Mouse (Mus musculus): Measurements from ENCODE around the gene Tmem74b. TPM values are rescaled to one million over a fixed set of nuclear protein-coding genes. Genes with fewer than 3 reads are reported as not detected.

Tmem74b gene
- total and polyA plus RNA-seq, 2 experiments from 2014 or later = 22.6 to 27.3 TPM

DNA sequence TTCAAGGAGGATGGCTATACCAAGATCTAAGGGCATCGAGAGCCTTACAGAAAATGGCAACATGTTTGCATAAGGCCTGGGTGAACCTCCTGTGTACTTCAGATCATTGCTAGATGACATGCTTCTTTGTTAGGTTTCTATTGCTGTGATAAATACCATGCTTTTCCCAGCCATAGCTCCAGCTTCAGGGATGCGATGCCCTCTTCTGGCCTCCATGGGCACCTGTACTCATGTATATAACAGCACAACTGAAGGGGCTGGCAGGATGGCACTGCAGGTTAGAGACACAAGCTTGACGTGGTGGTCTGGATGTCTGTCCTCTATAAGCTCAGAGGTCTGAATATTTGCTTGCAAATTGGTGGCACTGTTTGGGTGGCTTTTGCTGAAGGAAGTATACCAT, 19.5 kb upstream of the Tmem74b start:
- Histone ChIP-seq H3K27ac (no peak overlapping the region), H3K9me3 (ENCODE audit: low read length) (no peaks in the 10 kb centered on the region), H3K9ac (replicated peaks; ENCODE audit: low read length) (no peak overlapping the region), H3K4me2 (ENCODE audit: low read depth, low read length) (no peak overlapping the region), H3K27me3 (ENCODE audit: insufficient read depth, low read length) (no peaks in the 10 kb centered on the region), H3K36me3 (ENCODE audit: insufficient read depth, low read length) (no peaks in the 10 kb centered on the region), H3K4me1 (ENCODE audit: insufficient read depth, low read length) (no peaks in the 10 kb centered on the region), H3K4me3 (ENCODE audit: low read length) (no peak overlapping the region)
- WGBS = 48% methylated on average over 3 of the region's 3 CpGs
- peak; percentile 83 for TF ChIP-seq CTCF (IDR thresholded peaks at IDR 0.05; ENCODE audit: low read depth)
- DNase-seq (ENCODE audit: low spot score) (peak; percentile 67), ATAC-seq (peak; percentile 84)

GRCm38 (mm10) chr2:151682976-151683375, 18.8 kb upstream of the Tmem74b start:
- Histone ChIP-seq H3K4me2 (ENCODE audit: low read depth, low read length) (no peak overlapping the region), H3K27ac (no peak overlapping the region), H3K9ac (replicated peaks; ENCODE audit: low read length) (no peak overlapping the region), H3K9me3 (ENCODE audit: low read length) (no peaks in the 10 kb centered on the region), H3K27me3 (ENCODE audit: insufficient read depth, low read length) (no peaks in the 10 kb centered on the region), H3K4me3 (ENCODE audit: low read length) (no peak overlapping the region), H3K4me1 (ENCODE audit: insufficient read depth, low read length) (no peaks in the 10 kb centered on the region), H3K36me3 (ENCODE audit: insufficient read depth, low read length) (no peaks in the 10 kb centered on the region)
- ATAC-seq (no peak), DNase-seq (ENCODE audit: low spot score) (no peak)
- no peak for TF ChIP-seq CTCF (IDR thresholded peaks at IDR 0.05; ENCODE audit: low read depth)
- 83% methylated on average over 4 of the region's 4 CpGs for WGBS

DNA sequence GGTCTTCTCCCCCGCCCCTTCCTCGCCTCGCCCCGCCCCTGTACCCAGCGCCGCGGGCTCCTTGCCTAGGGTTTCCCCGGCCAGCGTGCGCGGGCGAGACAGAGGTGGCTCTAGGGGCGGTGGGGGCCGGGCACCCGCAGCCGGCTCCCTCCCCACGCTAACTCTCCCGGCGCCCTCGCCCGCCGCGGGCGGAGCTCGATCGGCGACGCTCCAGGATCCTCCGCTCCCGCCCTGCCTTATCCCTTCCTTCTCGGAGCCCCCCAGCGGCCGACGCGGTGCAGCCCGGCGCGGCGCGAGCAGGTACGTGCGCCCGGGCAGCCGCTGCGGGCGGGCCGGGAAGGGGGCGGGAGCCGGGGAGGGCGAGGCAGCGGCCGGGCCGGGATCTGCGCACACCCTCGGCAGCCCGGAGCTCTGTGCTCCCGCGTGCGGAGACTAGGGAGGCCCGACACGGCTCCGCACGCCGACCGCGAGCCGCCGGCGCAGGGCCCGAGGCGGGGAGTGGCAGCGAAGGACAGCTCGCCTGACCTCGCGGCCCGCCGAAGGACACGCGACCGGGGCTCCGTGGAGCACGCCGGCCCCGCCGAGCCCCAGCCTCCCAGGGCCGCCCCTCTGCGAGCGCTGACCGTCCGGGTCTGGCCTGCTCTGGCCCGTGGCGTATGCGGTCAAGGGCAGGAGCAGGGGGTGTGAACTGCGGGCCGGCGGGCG, 490 bp downstream of the Tmem74b start:
- H3K36me3 ChIP-seq (ENCODE audit: insufficient read depth, low read length) = no peaks in the 10 kb centered on the region; the same call in 1 of the 2 replicates
- peak overlapping the region; percentile 58 for H3K4me3 ChIP-seq (ENCODE audit: low read length)
- peaks cover 12% of the 10 kb centered on the region for H3K4me1 ChIP-seq (ENCODE audit: insufficient read depth, low read length)
- no peaks in the 10 kb centered on the region for H3K27me3 ChIP-seq (ENCODE audit: insufficient read depth, low read length)
- H3K9me3 ChIP-seq (ENCODE audit: low read length) = no peaks in the 10 kb centered on the region
- peak overlapping the region; percentile 73 for H3K9ac ChIP-seq (replicated peaks; ENCODE audit: low read length)
- TF ChIP-seq CTCF (IDR thresholded peaks at IDR 0.05; ENCODE audit: low read depth) = no peak
- H3K4me2 ChIP-seq (ENCODE audit: low read depth, low read length) = peak overlapping the region; percentile 98
- peak overlapping the region; percentile 57 for H3K27ac ChIP-seq
- WGBS = 2% methylated on average over 68 of the region's 97 CpGs
- DNase-seq (ENCODE audit: low spot score) = peak; percentile 74
- peak; percentile 85 for ATAC-seq

DNA sequence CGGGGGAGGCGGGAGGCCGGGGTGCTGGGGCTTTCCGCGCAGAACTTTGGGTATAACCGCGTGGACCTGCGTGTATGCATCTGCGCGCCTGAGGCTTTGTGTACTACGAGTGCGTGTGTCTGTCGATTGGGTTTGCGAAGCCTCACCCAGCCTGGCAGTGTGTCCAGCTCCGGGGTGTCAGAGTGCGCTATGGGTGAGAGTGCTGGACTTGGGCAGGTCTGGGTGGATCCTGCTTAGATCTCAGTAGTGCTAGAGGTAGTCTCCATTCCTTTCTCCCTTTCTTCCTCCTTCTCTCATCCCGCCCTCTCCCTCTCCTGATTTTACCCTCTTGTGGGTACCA, 1.0 kb downstream of the Tmem74b start:
- peak; percentile 57 for ATAC-seq
- no peaks in the 10 kb centered on the region; the same call in 1 of the 2 replicates for H3K36me3 ChIP-seq (ENCODE audit: insufficient read depth, low read length)
- peaks cover 12% of the 10 kb centered on the region for H3K4me1 ChIP-seq (ENCODE audit: insufficient read depth, low read length)
- H3K27ac ChIP-seq = peak overlapping the region; percentile 57
- peak overlapping the region; percentile 98 for H3K4me2 ChIP-seq (ENCODE audit: low read depth, low read length)
- H3K27me3 ChIP-seq (ENCODE audit: insufficient read depth, low read length) = no peaks in the 10 kb centered on the region
- peak; percentile 47 for DNase-seq (ENCODE audit: low spot score)
- TF ChIP-seq CTCF (IDR thresholded peaks at IDR 0.05; ENCODE audit: low read depth) = no peak
- 4% methylated on average over 17 of the region's 17 CpGs for WGBS
- H3K9ac ChIP-seq (replicated peaks; ENCODE audit: low read length) = peak overlapping the region; percentile 73
- peak overlapping the region; percentile 58 for H3K4me3 ChIP-seq (ENCODE audit: low read length)
- no peaks in the 10 kb centered on the region for H3K9me3 ChIP-seq (ENCODE audit: low read length)

DNA sequence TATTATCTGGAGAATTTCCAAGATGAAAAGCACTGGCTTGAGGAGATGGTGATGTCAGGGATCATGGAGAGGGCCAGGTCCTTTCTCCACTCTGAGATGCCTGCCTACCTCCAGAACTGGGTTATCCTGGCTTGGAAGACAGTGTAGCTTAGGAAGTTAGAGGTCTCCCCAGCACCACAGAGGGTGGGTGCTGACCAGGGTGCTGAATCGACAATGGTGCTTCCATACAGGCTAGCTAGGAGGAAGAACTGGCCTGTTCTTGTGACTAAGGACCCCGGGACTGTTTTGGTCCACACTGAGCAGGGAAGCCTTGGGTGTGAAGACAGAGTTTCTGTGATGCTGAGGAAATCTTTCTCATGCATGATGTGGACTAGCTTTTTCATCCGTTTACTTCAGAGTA, 10.8 kb downstream of the Tmem74b start:
- peaks cover 6% of the 10 kb centered on the region for H3K36me3 ChIP-seq (ENCODE audit: insufficient read depth, low read length)
- no peak for DNase-seq (ENCODE audit: low spot score)
- no peak overlapping the region for H3K9ac ChIP-seq (replicated peaks; ENCODE audit: low read length)
- no peaks in the 10 kb centered on the region for H3K9me3 ChIP-seq (ENCODE audit: low read length)
- no peaks in the 10 kb centered on the region for H3K4me1 ChIP-seq (ENCODE audit: insufficient read depth, low read length)
- H3K27ac ChIP-seq = no peak overlapping the region
- no peak for TF ChIP-seq CTCF (IDR thresholded peaks at IDR 0.05; ENCODE audit: low read depth)
- no peaks in the 10 kb centered on the region for H3K27me3 ChIP-seq (ENCODE audit: insufficient read depth, low read length)
- ATAC-seq = 0 out of 2 replicates have a peak, but pooled peaks have one; percentile 36
- WGBS = 40% methylated on average over 3 of the region's 3 CpGs
- H3K4me3 ChIP-seq (ENCODE audit: low read length) = no peak overlapping the region
- H3K4me2 ChIP-seq (ENCODE audit: low read depth, low read length) = no peak overlapping the region

DNA sequence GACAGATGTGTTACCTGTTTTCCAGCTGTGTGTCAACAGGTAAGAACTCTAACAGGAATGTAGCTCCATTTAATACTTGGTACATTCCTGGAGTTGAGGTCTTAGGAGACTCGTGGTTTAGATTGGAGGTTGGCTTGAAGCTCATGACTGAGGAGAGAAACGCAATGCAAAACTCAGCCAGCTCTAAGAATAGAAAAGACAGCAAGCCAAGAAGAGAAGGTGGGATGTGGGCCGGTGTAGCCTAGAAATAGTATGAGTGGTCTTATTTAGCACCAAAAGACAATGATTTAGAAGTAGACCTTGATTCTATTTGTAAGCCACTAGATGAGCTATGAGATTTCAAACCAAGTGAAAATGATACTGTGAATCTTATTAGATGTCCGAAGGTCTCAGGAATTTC, 13.7 kb downstream of the Tmem74b start:
- ATAC-seq (no peak), DNase-seq (ENCODE audit: low spot score) (no peak)
- TF ChIP-seq CTCF (IDR thresholded peaks at IDR 0.05; ENCODE audit: low read depth) = no peak
- Histone ChIP-seq H3K4me2 (ENCODE audit: low read depth, low read length) (no peak overlapping the region), H3K9ac (replicated peaks; ENCODE audit: low read length) (no peak overlapping the region), H3K27me3 (ENCODE audit: insufficient read depth, low read length) (no peaks in the 10 kb centered on the region), H3K27ac (no peak overlapping the region), H3K4me3 (ENCODE audit: low read length) (no peak overlapping the region), H3K9me3 (ENCODE audit: low read length) (no peaks in the 10 kb centered on the region), H3K36me3 (ENCODE audit: insufficient read depth, low read length) (peaks cover 27% of the 10 kb centered on the region), H3K4me1 (ENCODE audit: insufficient read depth, low read length) (no peaks in the 10 kb centered on the region)
- WGBS = 93% methylated on average over 4 of the region's 4 CpGs

DNA sequence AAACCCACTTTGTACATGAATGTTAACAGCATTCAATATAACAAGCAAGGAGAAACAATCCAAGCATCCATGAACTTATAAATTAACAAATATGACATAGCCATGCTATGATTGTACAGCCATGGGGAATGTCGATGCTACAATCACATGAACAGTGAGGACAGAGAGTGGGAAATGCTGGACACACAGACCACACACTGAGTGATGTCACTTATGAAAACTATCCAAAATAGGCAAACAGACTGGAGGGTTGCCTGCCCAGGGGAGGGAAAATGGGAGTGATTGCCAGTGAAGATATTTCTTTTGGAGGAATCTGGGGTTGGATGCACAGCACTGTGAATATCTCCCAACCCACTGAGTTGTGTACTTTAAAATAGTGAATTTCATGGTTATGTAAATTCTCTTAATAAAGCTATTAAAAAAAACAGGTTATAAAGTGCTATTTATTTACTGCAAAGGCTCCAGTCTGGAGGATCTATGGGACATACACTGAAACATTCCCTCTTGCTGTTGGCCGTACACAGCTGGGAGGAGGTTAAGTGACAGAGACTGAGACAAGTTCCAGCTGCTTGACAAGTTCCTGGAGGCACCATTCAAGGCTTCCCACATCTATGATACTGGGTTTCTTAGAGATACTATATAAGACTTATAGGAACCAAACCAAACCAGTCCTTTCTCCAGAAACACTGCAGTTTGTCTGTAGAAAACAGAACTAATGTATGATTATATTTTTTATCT, 14.7 kb downstream of the Tmem74b start:
- ATAC-seq (no peak), DNase-seq (ENCODE audit: low spot score) (no peak)
- Histone ChIP-seq H3K36me3 (ENCODE audit: insufficient read depth, low read length) (peaks cover 36% of the 10 kb centered on the region), H3K4me2 (ENCODE audit: low read depth, low read length) (no peak overlapping the region), H3K27ac (no peak overlapping the region), H3K9me3 (ENCODE audit: low read length) (no peaks in the 10 kb centered on the region), H3K4me1 (ENCODE audit: insufficient read depth, low read length) (no peaks in the 10 kb centered on the region), H3K27me3 (ENCODE audit: insufficient read depth, low read length) (no peaks in the 10 kb centered on the region), H3K4me3 (ENCODE audit: low read length) (no peak overlapping the region), H3K9ac (replicated peaks; ENCODE audit: low read length) (no peak overlapping the region)
- TF ChIP-seq CTCF (IDR thresholded peaks at IDR 0.05; ENCODE audit: low read depth) = no peak
- 97% methylated on average over 2 of the region's 2 CpGs for WGBS

Measured in hindbrain, postnatal 0 days (tissue).